Mouse (Mus musculus) urinary bladder, postnatal 36 days (tissue): ENCODE results near the gene Ddit4.

Source experiments
- DNase-seq, 2 experiments: peaks; one replicate each; pipeline ENCODE4 v3.0.0; 2022; ENCODE audit warnings: low spot score in 2 of 2, mixed read lengths in 1 of 2

Ddit4 gene

GRCm38 (mm10) chr10:59949783-59950605 is 1.6 kb downstream of the Ddit4 start:
- DNase-seq: no peak

- no peak for DNase-seq
Observed at GRCm38 (mm10) chr10:59949255-59949648, 2.4 kb downstream of the Ddit4 start.

- DNase-seq: peak in 1 of 2 experiments; percentile 40
Observed at GRCm38 (mm10) chr10:59948363-59949254, 3.0 kb downstream of the Ddit4 start.

- DNase-seq: no peak
Observed at GRCm38 (mm10) chr10:59947296-59948073, 4.1 kb downstream of the Ddit4 start.

DNA sequence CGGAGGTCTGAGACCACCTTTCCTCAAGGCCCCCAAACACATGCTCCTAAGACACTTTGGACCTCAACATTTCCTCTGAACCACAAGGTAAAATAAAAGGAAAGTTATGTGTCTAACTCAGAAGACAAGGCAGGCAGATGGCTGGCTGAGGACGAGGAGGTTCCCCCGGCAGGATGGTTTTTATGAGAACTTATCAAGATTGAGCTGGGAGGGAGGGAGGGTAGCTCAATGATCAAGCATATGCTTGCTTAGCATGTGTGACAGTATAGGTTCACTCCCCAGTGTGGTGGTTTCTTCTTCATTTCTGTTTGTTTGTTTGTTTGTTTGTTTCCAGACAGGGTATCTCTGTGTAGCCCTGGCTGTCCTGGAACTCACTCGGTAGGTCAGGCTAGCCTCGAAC is 5.3 kb downstream of the Ddit4 start:
- DNase-seq: no peak

- no peak for DNase-seq
Observed at GRCm38 (mm10) chr10:59945416-59945815, 6.2 kb downstream of the Ddit4 start.

GRCm38 (mm10) chr10:59943421-59943989 is 8.1 kb downstream of the Ddit4 start:
- DNase-seq: peak; percentile 70 to 86

DNA sequence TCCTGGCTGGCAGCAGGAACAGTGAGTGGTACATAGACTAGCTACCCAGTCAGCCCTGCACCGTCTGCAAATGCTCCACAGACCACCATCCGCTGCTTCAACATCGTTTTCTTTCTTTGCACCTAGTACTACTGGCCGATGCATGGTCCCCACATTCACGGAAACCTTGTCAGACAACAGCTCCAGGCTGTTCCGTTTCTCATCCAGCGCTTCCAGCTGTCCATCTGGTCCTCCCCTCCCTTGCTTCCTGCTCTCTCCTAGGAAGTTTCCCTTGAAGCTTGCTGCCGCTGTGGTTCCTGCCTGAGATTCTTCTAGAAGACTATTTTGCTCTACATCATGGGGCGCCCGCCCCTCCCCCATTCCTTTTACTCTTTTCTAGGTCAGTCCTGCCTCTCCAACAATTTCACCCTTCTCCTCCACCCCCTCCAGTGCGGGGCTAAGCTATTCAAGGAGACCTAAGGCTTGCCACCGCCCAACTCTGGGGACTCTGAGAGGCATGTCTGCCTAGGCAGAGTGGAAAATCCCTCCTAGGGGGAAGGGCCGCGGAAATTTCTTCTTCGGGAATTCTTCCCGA is 8.7 kb downstream of the Ddit4 start:
- no peak for DNase-seq

DNA sequence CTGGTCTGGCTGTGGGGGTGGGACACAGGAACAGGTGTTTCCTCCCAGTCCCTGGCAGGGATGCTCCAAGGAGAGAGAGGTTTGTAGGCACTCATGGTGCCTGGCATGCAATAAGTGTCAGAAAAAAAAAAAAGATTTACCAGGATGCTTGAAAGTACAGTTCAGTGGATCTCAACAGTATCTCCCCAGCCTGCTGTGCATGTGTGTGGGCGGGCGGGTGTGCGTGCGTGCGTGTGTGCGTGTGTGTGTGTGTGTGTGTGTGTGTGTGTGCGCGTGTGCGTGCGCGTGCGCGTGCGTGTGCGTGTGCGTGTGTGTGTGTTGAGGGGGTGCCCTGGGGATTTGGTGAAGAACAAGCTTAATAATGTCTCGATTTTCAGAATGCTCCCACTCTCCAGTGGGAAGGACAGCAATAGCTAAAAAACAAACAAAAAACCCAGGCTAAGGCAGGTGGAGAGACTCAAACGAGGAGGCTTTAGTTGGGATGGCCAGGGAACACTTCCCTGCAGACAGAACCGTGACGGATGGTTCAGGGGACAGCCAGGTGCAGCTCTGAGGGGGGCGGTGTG is 9.3 kb downstream of the Ddit4 start:
- DNase-seq: no peak

- DNase-seq: no peak
Observed at GRCm38 (mm10) chr10:59939081-59939480, 12.6 kb downstream of the Ddit4 start.

DNA sequence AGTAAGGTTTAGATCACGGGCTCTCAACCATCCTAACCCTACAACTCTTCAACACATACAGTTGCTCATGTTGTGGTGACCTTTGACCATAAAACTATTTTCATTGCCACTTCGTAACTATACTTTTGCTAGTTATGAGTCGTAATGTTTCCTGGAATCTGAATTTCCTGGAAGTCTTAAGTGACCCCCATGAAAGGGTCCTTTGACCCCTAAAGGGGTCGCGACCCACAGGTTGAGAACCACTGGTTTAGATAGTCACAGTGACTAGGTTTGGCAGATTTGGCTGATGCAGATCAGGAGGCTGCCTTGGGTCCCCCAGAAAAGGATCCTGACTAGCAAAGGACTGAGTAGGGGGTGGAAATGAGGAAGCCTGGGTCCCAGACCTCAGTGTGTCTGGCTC is 13.0 kb downstream of the Ddit4 start:
- no peak for DNase-seq

GRCm38 (mm10) chr10:59936058-59936856 is 15.4 kb downstream of the Ddit4 start:
- no peak for DNase-seq

GRCm38 (mm10) chr10:59934039-59934438 is 17.6 kb downstream of the Ddit4 start:
- DNase-seq: no peak

- DNase-seq: no peak
Observed at GRCm38 (mm10) chr10:59932521-59932920, 19.1 kb downstream of the Ddit4 start.

GRCm38 (mm10) chr10:59930996-59931395 is 20.6 kb downstream of the Ddit4 start:
- no peak for DNase-seq

DNA sequence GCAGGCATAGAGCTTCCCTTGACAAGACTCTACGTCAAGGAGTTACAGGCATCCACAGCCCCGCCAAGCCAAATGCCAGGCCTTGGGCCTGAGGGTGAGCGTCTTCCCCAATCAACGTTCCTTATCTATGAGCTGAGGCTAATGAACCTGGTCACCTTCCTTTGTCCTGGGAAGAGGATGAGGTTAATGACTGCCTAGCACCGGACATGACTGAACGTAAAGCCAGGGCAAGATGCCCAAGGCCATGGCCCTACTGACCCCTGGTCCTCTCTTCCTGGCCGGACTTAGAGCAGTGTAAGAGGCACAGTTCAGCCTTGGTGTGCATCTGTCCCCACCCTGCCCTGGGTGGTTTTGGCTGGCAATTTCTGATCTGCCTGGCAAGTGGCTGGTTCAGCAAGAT is 22.4 kb downstream of the Ddit4 start:
- no peak for DNase-seq

DNA sequence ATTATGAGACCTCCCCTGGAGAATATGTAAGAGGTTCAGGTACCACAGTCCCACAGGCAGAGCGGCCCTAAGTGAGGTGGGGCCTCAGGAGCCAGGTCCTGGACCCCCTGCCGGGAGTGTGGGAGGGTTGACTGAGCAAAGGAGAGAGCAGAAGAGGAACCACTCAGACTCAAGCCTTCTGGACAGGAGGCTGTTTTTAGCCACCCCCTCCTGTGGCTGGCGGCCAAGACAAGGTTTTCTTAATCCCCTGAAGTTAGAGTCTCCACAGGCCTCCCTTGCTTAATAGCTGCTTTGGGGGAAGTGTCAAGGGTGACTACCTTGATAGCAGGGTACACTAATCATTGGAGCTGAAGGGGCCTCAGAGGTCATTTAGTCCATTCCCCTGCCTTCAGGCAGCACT is 27.3 kb downstream of the Ddit4 start:
- no peak for DNase-seq

DNA sequence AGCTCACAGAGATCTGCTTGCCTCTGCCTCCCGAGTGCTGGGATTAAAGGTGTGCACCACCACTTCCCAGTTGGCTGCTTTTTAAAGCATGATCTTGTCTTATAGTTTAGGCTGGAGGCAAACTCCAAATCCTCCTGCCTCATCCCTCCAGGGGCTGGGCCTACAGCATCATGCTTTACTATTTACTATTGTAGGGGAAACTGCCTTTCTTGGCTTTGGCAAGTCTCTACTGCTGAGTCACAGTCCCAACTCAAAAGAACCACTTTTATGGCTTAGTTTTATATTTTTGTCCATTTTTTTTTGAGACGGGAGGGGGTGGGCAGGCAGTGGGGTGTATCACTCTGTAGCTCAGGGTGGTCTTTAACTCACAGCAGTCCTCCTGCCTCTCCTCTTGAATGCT is 28.1 kb downstream of the Ddit4 start:
- DNase-seq: no peak

GRCm38 (mm10) chr10:59920810-59921681 is 30.6 kb downstream of the Ddit4 start:
- peak; percentile 71 to 91 for DNase-seq
